Mouse (Mus musculus) heart, postnatal 10 days (tissue): ENCODE data around the gene Cib1. TPM values are rescaled to one million over a fixed set of nuclear protein-coding genes. Genes with fewer than 3 reads are reported as not detected.

Experiments
- DNase-seq, 2 experiments: peaks; one replicate each; pipeline ENCODE4 v3.0.0; 2021
- intact Hi-C: fragments of 180-260 bp; cut with DNase I; formaldehyde crosslinking; loops from one replicate; pipeline ENCODE4 v1.15.1; 2025
- total RNA-seq, 2 experiments: library from RNA; stranded (reverse); gene quantifications; 2 replicates each; pipeline ENCODE4 v1.2.3; 2021

The Cib1 gene
- total RNA-seq, 2 experiments from 2014 or later, result 27.8 to 28.1 TPM

- DNase-seq, result no peak
- intact Hi-C loops, result no loop called here
Observed at GRCm38 (mm10) chr7:80203638-80204096, 28.9 kb downstream of the Cib1 start.

GRCm38 (mm10) chr7:80202961-80203360, 29.7 kb downstream of the Cib1 start:
- DNase-seq, result no peak
- intact Hi-C loops, result no loop called here

- DNase-seq, result no peak
Observed at GRCm38 (mm10) chr7:80201888-80202540, 30.6 kb downstream of the Cib1 start.

GRCm38 (mm10) chr7:80200963-80201539, 31.6 kb downstream of the Cib1 start:
- intact Hi-C loops, result no loop called here
- DNase-seq, result no peak

More at GRCm38 (mm10) chr7:80201888-80202540, 30.6 kb downstream of the Cib1 start:
- intact Hi-C loops, result no loop called here

- intact Hi-C loops, result no loop called here
- DNase-seq, result no peak
Observed at GRCm38 (mm10) chr7:80200588-80200945, 32.0 kb downstream of the Cib1 start.

GRCm38 (mm10) chr7:80199851-80200587, 32.6 kb downstream of the Cib1 start:
- intact Hi-C loops, result no loop called here
- no peak for DNase-seq

GRCm38 (mm10) chr7:80199286-80199685, 33.3 kb downstream of the Cib1 start:
- no peak for DNase-seq
- intact Hi-C loops, result no loop called here

GRCm38 (mm10) chr7:80198863-80199262, 33.8 kb downstream of the Cib1 start:
- intact Hi-C loops, result no loop called here
- DNase-seq, result no peak

GRCm38 (mm10) chr7:80197941-80198778, 34.5 kb downstream of the Cib1 start:
- intact Hi-C loops, result no loop called here
- peak; percentile 81 to 82 for DNase-seq

- DNase-seq, result no peak
- intact Hi-C loops, result no loop called here
Observed at GRCm38 (mm10) chr7:80197371-80197770, 35.2 kb downstream of the Cib1 start.

GRCm38 (mm10) chr7:80195576-80196263, 36.9 kb downstream of the Cib1 start:
- no peak for DNase-seq
- intact Hi-C loops, result no loop called here

- DNase-seq, result no peak
- intact Hi-C loops, result no loop called here
Observed at GRCm38 (mm10) chr7:80195146-80195545, 37.5 kb downstream of the Cib1 start.

- intact Hi-C loops, result no loop called here
Observed at GRCm38 (mm10) chr7:80193941-80194739, 38.5 kb downstream of the Cib1 start.

GRCm38 (mm10) chr7:80192226-80193061, 40.2 kb downstream of the Cib1 start:
- DNase-seq, result peak; percentile 85 to 88
- intact Hi-C loops, result no loop called here

More at GRCm38 (mm10) chr7:80193941-80194739, 38.5 kb downstream of the Cib1 start:
- DNase-seq, result no peak

- intact Hi-C loops, result no loop called here
- peak in 1 of 2 experiments; percentile 43 for DNase-seq
Observed at GRCm38 (mm10) chr7:80191455-80191854, 41.2 kb downstream of the Cib1 start.

GRCm38 (mm10) chr7:80189147-80189933, 43.3 kb downstream of the Cib1 start:
- intact Hi-C loops, result no loop called here
- no peak for DNase-seq

GRCm38 (mm10) chr7:80188579-80189125, 44.0 kb downstream of the Cib1 start:
- DNase-seq, result no peak
- intact Hi-C loops, result no loop called here
